Mouse (Mus musculus): ENCODE data around the gene Soga1. TPM values are rescaled to one million over a fixed set of nuclear protein-coding genes. Genes with fewer than 3 reads are reported as not detected.

Soga1 gene
- polyA plus RNA-seq, 2 experiments = 5.5 to 14.2 TPM

GRCm38 (mm10) chr2:156990727-156991431 is 88.2 kb downstream of the Soga1 start:
- Histone ChIP-seq H3K27ac (replicated peaks; ENCODE audit: low read depth, low read length) (no peak overlapping the region), H3K9ac (ENCODE audit: low read depth, low read length, severe bottlenecking) (peak overlapping the region; percentile 81), H3K9me3 (ENCODE audit: control insufficient read depth, low read length) (no peaks in the 10 kb centered on the region), H3K4me2 (replicated peaks; ENCODE audit: low read depth, low read length, severe bottlenecking) (peak overlapping the region; percentile 93), H3K36me3 (ENCODE audit: control insufficient read depth, insufficient read depth, low read length) (peaks cover 16% of the 10 kb centered on the region), H3K4me1 (ENCODE audit: control insufficient read depth, insufficient read depth, low read length) (peaks cover 7% of the 10 kb centered on the region; the same call in 1 of the 2 replicates), H3K27me3 (ENCODE audit: control insufficient read depth, insufficient read depth, low read length) (no peaks in the 10 kb centered on the region), H3K4me3 (replicated peaks; ENCODE audit: low read length) (peak overlapping the region; percentile 80)
- DNase-seq (ENCODE audit: low spot score) = no peak
- no peak for TF ChIP-seq POLR2A (IDR thresholded peaks at IDR 0.05; ENCODE audit: borderline replicate concordance, extremely low read depth, insufficient read depth, insufficient read length)
- 5% methylated on average over 16 of the region's 16 CpGs for WGBS
- ATAC-seq (ENCODE audit: low FRiP score, low read depth) = no peak

- WGBS = 70% methylated on average over 3 of the region's 3 CpGs
- Histone ChIP-seq H3K9me3 (ENCODE audit: control insufficient read depth, low read length) (no peaks in the 10 kb centered on the region), H3K27ac (replicated peaks; ENCODE audit: low read depth, low read length) (no peak overlapping the region), H3K4me3 (replicated peaks; ENCODE audit: low read length) (no peak overlapping the region), H3K9ac (ENCODE audit: low read depth, low read length, severe bottlenecking) (no peak overlapping the region), H3K27me3 (ENCODE audit: control insufficient read depth, insufficient read depth, low read length) (no peaks in the 10 kb centered on the region), H3K36me3 (ENCODE audit: control insufficient read depth, insufficient read depth, low read length) (no peaks in the 10 kb centered on the region), H3K4me2 (replicated peaks; ENCODE audit: low read depth, low read length, severe bottlenecking) (no peak overlapping the region), H3K4me1 (ENCODE audit: control insufficient read depth, insufficient read depth, low read length) (peaks cover 7% of the 10 kb centered on the region; the same call in 1 of the 2 replicates)
- no peak for ATAC-seq (ENCODE audit: low FRiP score, low read depth)
- DNase-seq (ENCODE audit: low spot score) = no peak
- no peak for TF ChIP-seq POLR2A (IDR thresholded peaks at IDR 0.05; ENCODE audit: borderline replicate concordance, extremely low read depth, insufficient read depth, insufficient read length)
Observed at GRCm38 (mm10) chr2:156987316-156987715, 91.7 kb downstream of the Soga1 start.

GRCm38 (mm10) chr2:156982864-156983263 is 96.2 kb downstream of the Soga1 start:
- H3K36me3 ChIP-seq (ENCODE audit: control insufficient read depth, insufficient read depth, low read length) = no peaks in the 10 kb centered on the region
- no peaks in the 10 kb centered on the region for H3K27me3 ChIP-seq (ENCODE audit: control insufficient read depth, insufficient read depth, low read length)
- H3K4me3 ChIP-seq (replicated peaks; ENCODE audit: low read length) = no peak overlapping the region
- ATAC-seq (ENCODE audit: low FRiP score, low read depth) (no peak), DNase-seq (ENCODE audit: low spot score) (no peak)
- no peaks in the 10 kb centered on the region for H3K9me3 ChIP-seq (ENCODE audit: control insufficient read depth, low read length)
- 78% methylated on average over 2 of the region's 2 CpGs for WGBS
- no peak overlapping the region for H3K27ac ChIP-seq (replicated peaks; ENCODE audit: low read depth, low read length)
- no peaks in the 10 kb centered on the region for H3K4me1 ChIP-seq (ENCODE audit: control insufficient read depth, insufficient read depth, low read length)
- H3K4me2 ChIP-seq (replicated peaks; ENCODE audit: low read depth, low read length, severe bottlenecking) = no peak overlapping the region
- no peak overlapping the region for H3K9ac ChIP-seq (ENCODE audit: low read depth, low read length, severe bottlenecking)
- TF ChIP-seq POLR2A (IDR thresholded peaks at IDR 0.05; ENCODE audit: borderline replicate concordance, extremely low read depth, insufficient read depth, insufficient read length) = no peak

- Histone ChIP-seq H3K36me3 (ENCODE audit: control insufficient read depth, insufficient read depth, low read length) (no peaks in the 10 kb centered on the region), H3K9ac (ENCODE audit: low read depth, low read length, severe bottlenecking) (no peak overlapping the region), H3K4me3 (replicated peaks; ENCODE audit: low read length) (no peak overlapping the region), H3K4me1 (ENCODE audit: control insufficient read depth, insufficient read depth, low read length) (no peaks in the 10 kb centered on the region), H3K27ac (replicated peaks; ENCODE audit: low read depth, low read length) (no peak overlapping the region), H3K27me3 (ENCODE audit: control insufficient read depth, insufficient read depth, low read length) (no peaks in the 10 kb centered on the region), H3K9me3 (ENCODE audit: control insufficient read depth, low read length) (no peaks in the 10 kb centered on the region), H3K4me2 (replicated peaks; ENCODE audit: low read depth, low read length, severe bottlenecking) (no peak overlapping the region)
- DNase-seq (ENCODE audit: low spot score) (no peak), ATAC-seq (ENCODE audit: low FRiP score, low read depth) (no peak)
- TF ChIP-seq POLR2A (IDR thresholded peaks at IDR 0.05; ENCODE audit: borderline replicate concordance, extremely low read depth, insufficient read depth, insufficient read length) = no peak
- 85% methylated on average over 4 of the region's 4 CpGs for WGBS
Observed at GRCm38 (mm10) chr2:156981291-156981690, 97.8 kb downstream of the Soga1 start.

DNA sequence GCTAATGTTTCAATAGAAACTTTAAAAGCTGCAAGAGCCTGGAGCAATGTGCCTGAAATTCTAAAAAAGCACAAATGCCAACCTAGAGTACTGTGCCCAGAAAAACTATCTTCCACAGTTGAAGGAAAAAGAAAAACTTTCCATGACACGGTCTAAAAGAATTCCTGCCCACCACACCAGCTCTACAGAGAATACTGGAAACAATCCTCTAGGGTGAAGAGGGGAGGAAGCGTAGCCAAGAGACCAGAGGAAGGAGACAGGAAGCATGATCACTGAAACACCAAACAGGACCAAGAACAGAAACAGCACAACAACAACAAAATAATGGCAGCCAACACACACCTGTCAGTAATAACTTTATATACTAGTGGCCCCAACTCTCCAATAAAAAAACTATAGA is 99.0 kb downstream of the Soga1 start:
- no peaks in the 10 kb centered on the region for H3K4me1 ChIP-seq (ENCODE audit: control insufficient read depth, insufficient read depth, low read length)
- no peak overlapping the region for H3K4me2 ChIP-seq (replicated peaks; ENCODE audit: low read depth, low read length, severe bottlenecking)
- peak; percentile 48 for DNase-seq (ENCODE audit: low spot score)
- H3K9me3 ChIP-seq (ENCODE audit: control insufficient read depth, low read length) = no peaks in the 10 kb centered on the region
- TF ChIP-seq POLR2A (IDR thresholded peaks at IDR 0.05; ENCODE audit: borderline replicate concordance, extremely low read depth, insufficient read depth, insufficient read length) = no peak
- H3K27ac ChIP-seq (replicated peaks; ENCODE audit: low read depth, low read length) = no peak overlapping the region
- H3K9ac ChIP-seq (ENCODE audit: low read depth, low read length, severe bottlenecking) = no peak overlapping the region
- H3K4me3 ChIP-seq (replicated peaks; ENCODE audit: low read length) = no peak overlapping the region
- no peaks in the 10 kb centered on the region for H3K36me3 ChIP-seq (ENCODE audit: control insufficient read depth, insufficient read depth, low read length)
- 65% methylated on average over 2 of the region's 2 CpGs for WGBS
- ATAC-seq (ENCODE audit: low FRiP score, low read depth) = no peak
- H3K27me3 ChIP-seq (ENCODE audit: control insufficient read depth, insufficient read depth, low read length) = no peaks in the 10 kb centered on the region
